In genomic region chr13:44355771-44356221, GRCm38 (mm10) we compare ENCODE assay signal across 9 mouse cellular contexts.
A peak's percentile ranks its signal among the peaks of the same experiment; 100 is the strongest.
DNase-seq lines count a peak whose midpoint lies in the region; TF ChIP-seq lines count a peak whose summit lies in the region.
"Had no signal": no experiment of that assay in that cellular context is flagged by ENCODE, and none has a peak within 500 bp of the region (broad histone marks: within the 10 kb centered on the region; RNA-seq: fewer than 3 reads in every experiment).

No protein-coding gene starts in this region.

- WGBS in cerebellum, adult 2 months: 76% methylated on average over 12 of the region's 12 CpGs

- TF ChIP-seq CTCF in cerebellum, adult 2 months (IDR thresholded peaks at IDR 0.05; ENCODE audit: borderline replicate concordance, insufficient read depth, low read depth, low read length): no peak

- H3K4me3 ChIP-seq in cerebellum, adult 2 months (replicated peaks; ENCODE audit: insufficient read depth, low read depth, low read length): no peak overlapping the region

- H3K4me1 ChIP-seq in cerebellum, adult 2 months (ENCODE audit: control insufficient read depth, insufficient read depth, low read length): peaks cover 8% of the 10 kb centered on the region

- TF ChIP-seq POLR2A in cerebellum, adult 2 months (IDR thresholded peaks at IDR 0.05; ENCODE audit: borderline replicate concordance, insufficient read depth, low read length): no peak

- peak; percentile 37 to 43 for DNase-seq in cerebellum, postnatal 10 days
- DNase-seq in cerebellum, adult 2 months: no peak
- DNase-seq in urinary bladder, postnatal 14 days (ENCODE audit: low spot score): peak; percentile 8
- DNase-seq in urinary bladder, postnatal 10 days (ENCODE audit: low spot score): no peak
- peak; percentile 60 to 62 for DNase-seq in heart, postnatal 10 days
- no peak for DNase-seq in urinary bladder, adult 18-20 months (ENCODE audit: low spot score in 2 of 2)
- DNase-seq in right cerebral cortex, postnatal 10 days (ENCODE audit: low spot score in 2 of 2): no peak
- DNase-seq in thymus, postnatal 25 days: no peak

- intact Hi-C loops in heart, postnatal 10 days (cut with DNase I): no loop called here

- H3K27ac ChIP-seq in cerebellum, adult 2 months (ENCODE audit: insufficient read depth, low read length): no peak overlapping the region
- H3K27ac ChIP-seq: macrophage had no signal

- H3K27me3 ChIP-seq in cerebellum, adult 2 months (ENCODE audit: control insufficient read depth, insufficient read depth, low read length): no peaks in the 10 kb centered on the region

Comparison
In these comparisons a context has a peak if more than half of its experiments do, and no peak if none do; other contexts are left out.
1. DNase-seq: peak in cerebellum, postnatal 10 days (2 of 2), urinary bladder, postnatal 14 days (single experiment) and heart, postnatal 10 days (2 of 2); none in cerebellum, adult 2 months (0 of 2), urinary bladder, postnatal 10 days (single experiment), urinary bladder, adult 18-20 months (0 of 2), right cerebral cortex, postnatal 10 days (0 of 2) and thymus, postnatal 25 days (single experiment).